Mouse (Mus musculus) urinary bladder, adult 18-20 months (tissue): ENCODE measurements around the gene Misp.

Experiments
- DNase-seq, 2 experiments: peaks; one replicate each; pipeline ENCODE4 v3.0.0; 2022; ENCODE audit warnings: low spot score in 2 of 2, mixed read lengths in 2 of 2

Gene Misp

DNA sequence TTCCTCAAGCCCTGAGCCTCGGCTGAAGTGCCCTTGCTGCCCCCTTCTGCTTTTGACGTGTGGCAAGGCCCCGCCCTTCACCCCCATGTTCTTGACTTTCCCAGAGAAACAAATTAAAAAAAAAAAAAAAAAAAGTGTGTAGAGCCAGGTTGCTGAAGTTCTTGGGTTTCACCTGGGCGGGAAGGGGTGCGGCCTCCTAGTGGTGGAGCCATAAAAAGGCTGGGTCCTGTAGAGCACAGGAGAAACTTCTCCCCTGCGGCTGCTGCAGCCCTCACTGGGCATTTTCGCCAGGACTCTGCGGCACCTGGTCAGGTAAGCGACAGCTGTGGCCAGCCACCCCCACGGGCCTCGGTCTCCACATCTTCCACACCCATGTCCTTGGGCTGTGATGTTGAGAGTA is at the start of gene Misp:
Misp (plus strand) TSS at position 208 of the 400 bp plus-strand sequence.
- no peak for DNase-seq

GRCm38 (mm10) chr10:79772320-79772719 is 48.5 kb upstream of the Misp start:
- no peak for DNase-seq

GRCm38 (mm10) chr10:79773208-79773607 is 47.6 kb upstream of the Misp start:
- no peak for DNase-seq

GRCm38 (mm10) chr10:79774486-79775279 is 46.1 kb upstream of the Misp start:
- no peak for DNase-seq

GRCm38 (mm10) chr10:79777103-79777531 is 43.7 kb upstream of the Misp start, which contains the start of gene Fstl3:
TSS of gene Fstl3 (plus strand) at chr10:79777272.
- DNase-seq: peak in 1 of 2 experiments; percentile 46

DNA sequence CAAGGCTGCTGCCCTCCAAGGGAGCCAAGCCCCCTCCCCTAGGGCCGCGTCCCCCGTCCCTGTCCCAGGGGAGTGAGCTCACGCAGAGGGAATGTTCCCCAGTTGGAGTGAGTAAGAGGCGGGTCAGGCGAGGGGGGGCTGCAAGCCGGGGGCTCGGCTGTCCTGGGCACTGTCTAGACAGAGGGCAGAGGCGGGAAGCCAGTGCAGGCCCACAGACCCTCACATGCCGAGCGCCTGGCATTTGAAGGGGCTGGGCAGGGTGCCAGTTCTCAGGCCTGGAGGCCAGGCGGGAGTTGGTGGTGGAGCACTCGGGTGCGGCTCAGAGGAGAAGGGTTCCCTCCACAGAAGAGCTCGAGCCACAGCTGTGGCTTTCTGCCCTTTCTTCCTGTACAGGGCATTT is 42.8 kb upstream of the Misp start:
- peak; percentile 42 to 44 for DNase-seq

- DNase-seq: no peak
These were observed 41.6 kb upstream of the Misp start for GRCm38 (mm10) chr10:79779193-79779592.

DNA sequence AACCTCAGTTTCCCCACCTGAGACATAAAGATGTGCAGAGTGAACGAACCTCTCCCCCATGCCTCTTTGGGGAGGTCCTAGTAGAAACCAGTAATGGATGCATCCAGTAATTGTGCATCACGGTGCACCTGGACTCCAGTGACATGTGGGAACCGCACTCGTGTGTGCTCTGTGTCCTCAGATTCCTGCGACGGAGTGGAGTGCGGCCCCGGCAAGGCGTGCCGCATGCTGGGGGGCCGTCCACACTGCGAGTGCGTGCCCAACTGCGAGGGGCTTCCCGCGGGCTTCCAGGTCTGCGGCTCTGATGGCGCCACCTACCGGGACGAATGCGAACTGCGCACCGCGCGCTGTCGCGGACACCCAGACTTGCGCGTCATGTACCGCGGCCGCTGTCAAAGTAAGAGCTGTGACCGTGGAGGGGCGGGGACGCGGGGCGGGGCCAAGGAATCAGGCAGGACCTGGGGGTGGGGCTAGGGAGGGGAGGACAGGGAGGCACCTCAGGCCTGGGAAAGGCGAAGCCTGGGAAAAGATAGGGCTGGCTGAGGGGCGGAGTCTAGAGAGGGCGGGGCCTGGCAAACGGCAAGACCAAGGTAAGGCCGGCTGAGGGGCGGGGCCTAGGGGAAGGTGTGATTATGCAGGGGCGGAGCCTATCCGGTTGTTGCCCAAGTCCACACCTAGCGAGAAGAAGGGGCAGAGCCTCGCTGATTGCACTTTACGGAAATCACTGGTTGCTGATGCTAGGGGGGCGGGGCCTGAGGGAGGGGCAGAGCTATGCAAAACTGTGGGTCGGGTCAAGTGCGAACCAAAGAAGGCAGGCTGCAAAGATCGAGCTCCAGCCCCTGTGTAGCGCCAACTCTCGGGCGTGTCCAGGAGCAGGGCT is 40.8 kb upstream of the Misp start:
- DNase-seq: peak; percentile 97

DNA sequence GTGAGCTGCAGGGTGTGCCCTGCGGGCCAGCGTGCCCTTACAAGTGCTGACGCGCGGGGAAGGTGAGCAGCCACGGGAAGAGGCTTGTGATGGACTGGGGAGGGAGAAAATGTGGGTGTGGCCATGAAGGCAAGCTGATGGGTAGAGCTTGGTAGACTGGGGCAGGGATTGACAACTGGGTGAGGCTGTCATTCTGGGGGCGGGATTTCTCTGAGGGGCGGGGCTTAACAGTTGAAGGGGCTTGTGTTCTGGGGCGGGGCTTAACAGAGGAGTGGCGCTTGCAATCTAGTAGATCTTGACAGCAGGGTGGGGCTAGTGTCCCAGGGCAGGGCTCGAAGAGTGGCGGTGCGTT is 40.1 kb upstream of the Misp start:
- no peak for DNase-seq

DNA sequence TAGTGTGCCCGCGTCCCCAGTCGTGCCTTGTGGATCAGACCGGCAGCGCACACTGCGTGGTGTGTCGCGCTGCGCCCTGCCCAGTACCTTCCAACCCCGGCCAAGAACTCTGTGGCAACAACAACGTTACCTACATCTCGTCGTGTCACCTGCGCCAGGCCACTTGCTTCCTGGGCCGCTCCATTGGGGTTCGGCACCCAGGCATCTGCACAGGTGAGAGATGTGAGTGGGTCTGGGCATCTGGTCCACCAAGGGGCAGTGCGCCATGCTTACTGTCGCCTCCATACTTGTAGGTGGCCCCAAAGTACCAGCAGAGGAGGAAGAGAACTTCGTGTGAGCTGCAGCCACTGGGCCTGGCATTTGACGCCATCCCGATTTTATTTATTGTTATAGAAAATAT is 39.6 kb upstream of the Misp start:
- DNase-seq: peak in 1 of 2 experiments; percentile 38

DNA sequence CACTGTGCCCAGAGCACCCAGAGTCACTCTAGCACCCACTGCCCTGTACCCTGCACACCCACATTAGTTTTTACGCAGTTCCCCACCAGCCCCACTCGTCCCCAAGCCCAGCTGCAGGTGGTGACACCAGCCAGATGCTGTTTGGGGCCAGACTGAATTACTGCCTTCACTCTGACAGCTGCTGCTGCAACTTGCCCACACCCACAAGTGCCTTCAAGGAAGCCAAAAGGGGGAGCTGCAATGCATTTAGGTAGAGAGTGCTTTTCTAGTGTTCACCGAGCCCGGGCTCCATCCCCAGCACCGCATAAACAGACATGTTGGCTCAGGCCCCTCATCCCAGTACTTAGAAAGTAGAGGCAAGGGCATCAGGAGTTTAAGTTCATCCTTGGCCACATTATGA is 38.8 kb upstream of the Misp start:
- no peak for DNase-seq

DNA sequence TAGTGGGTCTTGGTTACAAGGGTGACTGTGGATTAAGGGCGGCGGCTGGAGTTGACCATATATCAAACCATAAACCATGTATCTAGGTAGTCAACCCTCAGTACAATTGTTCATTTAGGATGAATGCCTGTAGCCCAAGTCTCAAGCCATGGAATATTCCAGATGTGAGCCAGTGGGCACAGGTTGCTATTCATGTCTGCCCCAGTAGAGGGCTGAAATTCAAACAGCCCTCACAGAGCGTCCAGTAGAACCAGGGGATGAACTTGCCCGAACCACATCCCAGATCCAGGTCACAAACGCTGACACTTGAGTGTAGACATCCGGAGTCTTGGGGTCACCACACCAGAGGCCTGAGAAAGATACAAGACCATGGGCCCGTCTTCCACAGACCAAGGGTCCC is 37.7 kb upstream of the Misp start:
- no peak for DNase-seq

- no peak for DNase-seq
These were observed 36.6 kb upstream of the Misp start for GRCm38 (mm10) chr10:79783920-79784800.

DNA sequence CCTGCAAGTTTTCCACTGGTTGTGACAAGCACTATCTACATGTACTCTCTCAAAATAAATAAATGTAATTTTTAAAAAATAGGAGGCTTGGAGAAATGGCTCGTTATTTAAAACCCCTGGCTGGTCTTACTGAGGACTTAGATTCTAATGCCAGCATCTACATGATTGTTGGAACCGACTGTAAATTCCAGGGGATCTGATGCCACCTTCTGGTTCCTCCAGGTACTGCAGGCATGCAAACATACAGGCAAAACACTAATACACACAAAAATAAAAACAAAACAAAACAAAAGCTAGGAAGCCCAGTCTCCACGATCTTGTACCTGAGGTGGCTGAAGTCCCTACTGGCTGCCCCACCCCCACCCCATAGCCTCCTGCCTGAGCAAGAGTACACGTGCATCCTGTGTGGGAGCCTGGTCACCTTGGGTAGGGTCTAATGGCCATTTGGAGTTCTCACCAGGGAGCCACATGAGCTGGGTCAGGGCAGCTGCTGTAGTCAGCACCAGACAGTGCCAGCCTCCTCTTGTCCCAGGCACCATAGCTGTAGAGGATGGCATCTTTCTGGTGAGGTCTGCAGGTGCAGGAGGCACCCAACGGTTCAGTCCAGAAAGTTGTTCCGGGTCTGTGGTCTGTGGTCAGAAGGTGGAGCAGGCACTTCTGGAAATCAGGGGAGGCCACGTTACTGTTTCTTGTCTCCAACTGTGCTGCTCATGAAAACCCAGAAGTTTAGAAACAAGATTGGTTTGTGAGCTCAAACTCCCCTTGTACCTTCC is 32.2 kb upstream of the Misp start:
- peak in 1 of 2 experiments; percentile 79 for DNase-seq

DNA sequence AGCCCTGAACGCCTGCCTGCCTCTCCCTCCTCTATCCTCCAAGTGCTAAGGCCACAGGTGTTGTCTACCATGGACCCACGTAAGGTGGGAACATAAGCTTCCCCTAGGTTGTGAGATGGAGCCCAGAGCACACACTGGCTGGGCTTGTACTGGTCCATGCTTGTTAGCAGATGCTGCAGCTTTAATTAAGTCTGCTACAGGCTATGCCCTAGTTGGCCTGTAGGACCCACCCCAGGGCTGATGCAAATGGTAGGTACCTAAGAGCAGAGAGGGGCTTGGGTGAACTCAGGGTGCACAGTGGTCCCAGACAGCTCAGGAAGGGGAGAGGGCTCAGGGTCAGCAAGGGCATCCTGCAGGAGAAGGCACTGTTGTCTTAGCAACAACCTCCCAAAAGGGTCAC is 31.2 kb upstream of the Misp start:
- no peak for DNase-seq

- no peak for DNase-seq
These were observed 29.9 kb upstream of the Misp start, which contains the start of gene Prss57 for GRCm38 (mm10) chr10:79790861-79791260. TSS of gene Prss57 (minus strand) at chr10:79790961.

- DNase-seq: no peak
These were observed 28.3 kb upstream of the Misp start for GRCm38 (mm10) chr10:79792339-79793040.

GRCm38 (mm10) chr10:79793051-79793737 is 27.6 kb upstream of the Misp start, which contains the start of gene Palm:
TSS of gene Palm (plus strand) at chr10:79793572.
- DNase-seq: peak; percentile 44 to 76

DNA sequence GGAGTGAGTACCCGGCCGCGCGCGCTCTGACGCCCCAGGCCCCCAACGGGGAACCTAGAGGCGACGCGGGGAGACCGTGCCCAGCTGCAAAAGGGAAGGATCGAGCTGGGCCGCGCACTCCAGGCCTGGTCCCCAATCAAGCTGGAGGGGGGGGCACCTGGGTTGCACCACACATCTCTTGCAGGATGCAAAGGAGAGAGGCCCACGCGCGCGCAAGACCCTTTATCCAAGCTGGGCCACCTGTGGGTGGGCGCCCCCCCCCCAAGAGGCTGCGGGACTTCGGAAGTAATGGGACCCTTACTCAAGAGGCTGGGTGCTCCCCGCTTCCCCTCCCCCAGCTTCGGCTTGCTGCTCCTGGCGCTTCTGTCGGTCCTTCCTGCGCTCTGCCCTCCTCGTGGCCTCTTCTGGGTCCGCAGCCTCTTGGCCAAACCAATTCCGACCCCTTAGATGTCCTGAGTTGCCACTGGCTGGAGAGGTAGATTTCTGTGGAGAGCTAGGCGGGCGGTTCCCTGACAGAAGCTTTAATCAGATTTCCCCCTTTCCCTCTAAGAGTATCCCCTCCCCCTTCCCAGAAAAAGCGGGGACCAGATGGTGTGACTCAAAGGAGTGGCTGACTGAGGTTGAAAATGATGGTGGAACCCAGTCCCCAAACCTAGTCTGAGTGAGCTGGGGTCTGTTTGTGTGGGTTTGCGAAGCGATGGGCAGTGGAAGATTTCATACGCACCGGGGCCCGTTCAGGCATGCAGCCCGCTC is 26.9 kb upstream of the Misp start:
- no peak for DNase-seq
